Mouse (Mus musculus) midbrain, embryonic 15.5 days (tissue): ENCODE measurements around the gene Vps33b. TPM values are rescaled to one million over a fixed set of nuclear protein-coding genes. Genes with fewer than 3 reads are reported as not detected.

Source experiments
- ATAC-seq: fragments of 200-750 bp; cut with Nextera tagmentation; replicated peaks from 2 replicates; pipeline ENCODE4 v1.8.0; 2017; ENCODE audit warnings: moderate TSS enrichment
- H3K27ac ChIP-seq: fragments of 300-500 bp; sonication (generic); 2 replicates; pipeline ENCODE4 v1.5.1; 2015; ENCODE audit warnings: mild to moderate bottlenecking, inconsistent platforms
- H3K27me3 ChIP-seq: fragments of 300-500 bp; sonication (generic); replicated peaks from 2 replicates; pipeline ENCODE4 v1.6.1; 2015; ENCODE audit warnings: inconsistent platforms
- H3K36me3 ChIP-seq: fragments of 300-500 bp; sonication (generic); replicated peaks from 2 replicates; pipeline ENCODE4 v1.6.1; 2015; ENCODE audit warnings: inconsistent platforms
- H3K4me1 ChIP-seq: fragments of 300-500 bp; sonication (generic); 2 replicates; pipeline ENCODE4 v1.6.1; 2015; ENCODE audit warnings: inconsistent platforms
- H3K4me2 ChIP-seq: fragments of 300-500 bp; sonication (generic); 2 replicates; pipeline ENCODE4 v1.6.1; 2015; ENCODE audit warnings: inconsistent platforms, mild to moderate bottlenecking, moderate library complexity
- H3K4me3 ChIP-seq: fragments of 300-500 bp; sonication (generic); 2 replicates; pipeline ENCODE4 v1.5.1; 2015; ENCODE audit warnings: mild to moderate bottlenecking, inconsistent platforms
- H3K9ac ChIP-seq: fragments of 300-500 bp; sonication (generic); 2 replicates; pipeline ENCODE4 v1.6.1; 2015; ENCODE audit warnings: mild to moderate bottlenecking, inconsistent platforms
- H3K9me3 ChIP-seq: fragments of 300-500 bp; sonication (generic); 2 replicates; pipeline ENCODE4 v1.6.1; 2016; ENCODE audit warnings: inconsistent platforms
- WGBS: fragments of 180-500 bp; shearing (Covaris S2); methylation state at CpG from one replicate; pipeline ENCODE4 v1.1.7; 2015; ENCODE audit warnings: mixed read lengths; 5-methylcytosine and 5-hydroxymethylcytosine counted together
- polyA plus RNA-seq: library from polyadenylated mRNA; unstranded; fragments of >200 nt; fragmentation: Nextera tagmentation; extraction: Ambion mirVana; gene quantifications from 2 replicates; pipeline ENCODE4 v1.2.1, GENCODE M21; 2015

Vps33b gene
- 26.8 and 32.6 TPM in 2 replicates for polyA plus RNA-seq

GRCm38 (mm10) chr7:80268897-80269750, at the start of gene Vps33b:
Gene Vps33b (plus strand): TSS chr7:80269649.
- WGBS, result 5% methylated on average over 21 of the region's 21 CpGs
- Histone ChIP-seq H3K36me3 (peaks cover 39% of the 10 kb centered on the region), H3K4me1 (peaks cover 29% of the 10 kb centered on the region), H3K27ac (peak within 1 kb of the TSS; percentile 73), H3K4me2 (peak within 1 kb of the TSS; percentile 59), H3K9ac (peak within 1 kb of the TSS; percentile 71), H3K9me3 (no peaks in the 10 kb centered on the region), H3K4me3 (peak within 1 kb of the TSS; percentile 65), H3K27me3 (no peaks in the 10 kb centered on the region)
- peak; percentile 91 for ATAC-seq

- H3K27me3 ChIP-seq, result no peaks in the 10 kb centered on the region
- no peak overlapping the region for H3K4me2 ChIP-seq
- 97% methylated on average over 9 of the region's 9 CpGs for WGBS
- no peak overlapping the region for H3K9ac ChIP-seq
- H3K9me3 ChIP-seq, result no peaks in the 10 kb centered on the region
- H3K4me1 ChIP-seq, result no peaks in the 10 kb centered on the region
- no peak for ATAC-seq
- H3K27ac ChIP-seq, result no peak overlapping the region
- H3K4me3 ChIP-seq, result no peak overlapping the region
- peaks cover 68% of the 10 kb centered on the region for H3K36me3 ChIP-seq
Observed at GRCm38 (mm10) chr7:80220237-80220797, 49.1 kb upstream of the Vps33b start.

DNA sequence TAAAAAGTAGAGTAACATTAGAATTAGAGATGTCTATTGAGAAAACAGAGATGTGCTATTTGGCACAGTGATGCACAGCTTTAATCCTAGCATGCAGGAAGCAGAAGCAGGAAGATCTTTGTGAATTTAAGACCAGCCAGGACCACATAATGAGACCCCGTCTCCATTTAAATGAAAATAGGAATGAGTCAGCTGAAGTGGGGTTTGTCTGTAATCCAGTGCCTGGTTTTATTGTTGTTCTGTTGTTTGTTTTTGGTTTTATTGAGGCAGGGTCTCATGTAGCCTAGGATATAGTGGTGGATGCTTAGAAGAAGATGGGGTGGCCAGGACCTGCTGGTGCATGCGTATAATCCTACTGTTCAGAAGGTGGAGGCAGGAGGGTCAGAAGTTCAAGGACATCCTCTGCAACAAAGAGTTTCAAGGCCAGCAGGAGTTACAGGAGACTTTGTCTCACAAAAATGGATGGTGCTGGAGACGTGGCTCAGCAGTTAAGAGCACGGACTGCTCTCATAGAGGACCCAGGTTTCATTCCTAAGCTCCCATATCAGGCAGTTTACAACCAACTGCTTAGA, 48.2 kb upstream of the Vps33b start:
- H3K9ac ChIP-seq, result no peak overlapping the region
- no peak overlapping the region for H3K27ac ChIP-seq
- H3K9me3 ChIP-seq, result no peaks in the 10 kb centered on the region
- H3K4me1 ChIP-seq, result no peaks in the 10 kb centered on the region
- 82% methylated on average over 4 of the region's 4 CpGs for WGBS
- peaks cover 69% of the 10 kb centered on the region for H3K36me3 ChIP-seq
- H3K4me2 ChIP-seq, result no peak overlapping the region
- no peaks in the 10 kb centered on the region for H3K27me3 ChIP-seq
- no peak overlapping the region for H3K4me3 ChIP-seq
- no peak for ATAC-seq

- Histone ChIP-seq H3K4me1 (peaks cover 7% of the 10 kb centered on the region), H3K4me3 (no peak overlapping the region), H3K9ac (no peak overlapping the region), H3K36me3 (peaks cover 33% of the 10 kb centered on the region), H3K27me3 (0 out of 2 replicates have a peak, but pooled peaks cover 7% of the 10 kb centered on the region), H3K27ac (no peak overlapping the region), H3K9me3 (no peaks in the 10 kb centered on the region), H3K4me2 (no peak overlapping the region)
- WGBS, result 96% methylated on average over 4 of the region's 4 CpGs
- no peak for ATAC-seq
Observed at GRCm38 (mm10) chr7:80227065-80227464, 42.4 kb upstream of the Vps33b start.

DNA sequence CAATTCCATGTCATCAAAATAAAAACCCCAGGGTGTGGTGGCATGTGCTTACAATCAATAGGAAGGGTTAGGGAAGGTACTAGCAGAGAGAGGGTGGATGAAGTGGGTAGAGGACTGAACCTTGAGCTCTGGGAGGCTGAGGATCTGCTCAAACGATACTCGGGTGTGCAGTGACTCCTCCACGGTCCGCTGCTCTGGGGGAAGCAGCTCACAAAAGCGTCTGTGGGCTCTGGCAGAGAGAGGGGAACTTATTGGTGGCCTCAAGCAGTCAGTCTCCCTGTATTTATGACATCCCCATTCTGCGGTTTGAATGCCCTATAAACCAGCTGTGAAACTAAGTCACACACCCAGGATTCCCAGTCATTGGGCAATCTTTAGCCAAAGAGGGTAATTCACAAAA, 39.3 kb upstream of the Vps33b start:
- no peaks in the 10 kb centered on the region for H3K9me3 ChIP-seq
- H3K27ac ChIP-seq, result no peak overlapping the region
- peaks cover 25% of the 10 kb centered on the region for H3K4me1 ChIP-seq
- ATAC-seq, result no peak
- 45% methylated on average over 6 of the region's 6 CpGs for WGBS
- peaks cover 13% of the 10 kb centered on the region for H3K36me3 ChIP-seq
- H3K9ac ChIP-seq, result no peak overlapping the region
- H3K4me2 ChIP-seq, result no peak overlapping the region
- H3K4me3 ChIP-seq, result no peak overlapping the region
- H3K27me3 ChIP-seq, result 0 out of 2 replicates have a peak, but pooled peaks cover 7% of the 10 kb centered on the region

DNA sequence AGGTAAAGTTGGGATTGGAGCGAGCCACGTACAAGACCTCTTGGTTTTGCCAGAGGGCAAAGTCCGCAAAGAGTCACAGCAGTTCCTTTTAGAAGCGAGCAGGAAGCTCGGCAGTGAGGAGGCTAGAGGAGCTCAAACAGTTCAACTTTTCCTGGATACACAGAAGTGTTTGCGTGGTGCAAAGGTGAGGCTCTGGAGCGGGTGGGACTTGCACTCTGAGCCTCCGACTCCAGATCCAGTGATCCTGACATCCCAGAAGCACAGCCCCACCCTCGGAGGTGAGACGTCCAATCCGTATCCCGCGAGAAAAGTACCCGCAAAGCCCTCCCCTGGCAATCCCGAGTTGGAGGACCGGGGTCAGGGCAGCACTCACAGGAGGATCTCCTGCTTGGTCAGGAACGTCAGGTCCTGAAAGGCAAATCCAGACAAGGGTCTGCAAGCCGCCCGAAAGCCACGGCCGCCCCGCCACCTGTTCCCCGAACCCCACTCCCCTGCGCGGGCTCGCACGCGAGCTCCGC, 37.4 kb upstream of the Vps33b start:
- peak; percentile 41; the same call in 1 of the 2 replicates for ATAC-seq
- Histone ChIP-seq H3K36me3 (peaks cover 3% of the 10 kb centered on the region; the same call in 1 of the 2 replicates), H3K4me1 (peaks cover 28% of the 10 kb centered on the region), H3K27me3 (0 out of 2 replicates have a peak, but pooled peaks cover 7% of the 10 kb centered on the region), H3K9me3 (no peaks in the 10 kb centered on the region), H3K27ac (no peak overlapping the region), H3K9ac (peak overlapping the region; percentile 50), H3K4me2 (peak overlapping the region; percentile 84), H3K4me3 (peak overlapping the region; percentile 88)
- WGBS, result 2% methylated on average over 29 of the region's 29 CpGs

GRCm38 (mm10) chr7:80232489-80233029, 36.9 kb upstream of the Vps33b start, which contains the start of the genes Cib1 and Gdpgp1:
Gene Cib1 (minus strand): TSS chr7:80232813.
Gene Gdpgp1 (plus strand): TSS chr7:80232865.
- ATAC-seq, result peak; percentile 94
- no peaks in the 10 kb centered on the region for H3K9me3 ChIP-seq
- H3K27ac ChIP-seq, result peak within 1 kb of the TSS; percentile 69
- H3K4me2 ChIP-seq, result peak within 1 kb of the TSS; percentile 84
- H3K4me1 ChIP-seq, result peaks cover 28% of the 10 kb centered on the region
- peak within 1 kb of the TSS; percentile 65 for H3K9ac ChIP-seq
- WGBS, result 1% methylated on average over 56 of the region's 56 CpGs
- H3K4me3 ChIP-seq, result peak within 1 kb of the TSS; percentile 88
- H3K27me3 ChIP-seq, result 0 out of 2 replicates have a peak, but pooled peaks cover 7% of the 10 kb centered on the region
- no peaks in the 10 kb centered on the region for H3K36me3 ChIP-seq

- Histone ChIP-seq H3K27ac (no peak overlapping the region), H3K36me3 (0 out of 2 replicates have a peak, but pooled peaks cover 4% of the 10 kb centered on the region), H3K4me2 (peak overlapping the region; percentile 84), H3K4me3 (peak overlapping the region; percentile 88; the same call in 1 of the 2 replicates), H3K9me3 (no peaks in the 10 kb centered on the region), H3K4me1 (peaks cover 28% of the 10 kb centered on the region), H3K27me3 (0 out of 2 replicates have a peak, but pooled peaks cover 7% of the 10 kb centered on the region), H3K9ac (peak overlapping the region; percentile 14; the same call in 1 of the 2 replicates)
- no peak for ATAC-seq
- 65% methylated on average over 9 of the region's 9 CpGs for WGBS
Observed at GRCm38 (mm10) chr7:80233799-80234198, 35.6 kb upstream of the Vps33b start.

- Histone ChIP-seq H3K27me3 (no peaks in the 10 kb centered on the region), H3K9me3 (no peaks in the 10 kb centered on the region), H3K4me2 (no peak overlapping the region), H3K4me3 (no peak overlapping the region), H3K4me1 (peaks cover 15% of the 10 kb centered on the region), H3K9ac (no peak overlapping the region), H3K36me3 (0 out of 2 replicates have a peak, but pooled peaks cover 14% of the 10 kb centered on the region), H3K27ac (no peak overlapping the region)
- ATAC-seq, result no peak
- 90% methylated on average over 10 of the region's 10 CpGs for WGBS
Observed at GRCm38 (mm10) chr7:80238542-80238941, 30.9 kb upstream of the Vps33b start.

GRCm38 (mm10) chr7:80241661-80242060, 27.8 kb upstream of the Vps33b start:
- Histone ChIP-seq H3K4me2 (no peak overlapping the region), H3K9me3 (no peaks in the 10 kb centered on the region), H3K4me3 (no peak overlapping the region), H3K27me3 (no peaks in the 10 kb centered on the region), H3K4me1 (no peaks in the 10 kb centered on the region), H3K9ac (no peak overlapping the region), H3K27ac (no peak overlapping the region), H3K36me3 (0 out of 2 replicates have a peak, but pooled peaks cover 14% of the 10 kb centered on the region)
- 91% methylated on average over 4 of the region's 4 CpGs for WGBS
- ATAC-seq, result no peak

GRCm38 (mm10) chr7:80244851-80245250, 24.6 kb upstream of the Vps33b start:
- WGBS, result 90% methylated on average over 4 of the region's 4 CpGs

More at GRCm38 (mm10) chr7:80244851-80245250, 24.6 kb upstream of the Vps33b start:
- ATAC-seq, result no peak
- no peak overlapping the region for H3K4me2 ChIP-seq
- no peaks in the 10 kb centered on the region for H3K27me3 ChIP-seq
- H3K36me3 ChIP-seq, result 0 out of 2 replicates have a peak, but pooled peaks cover 6% of the 10 kb centered on the region
- no peak overlapping the region for H3K27ac ChIP-seq
- no peaks in the 10 kb centered on the region for H3K9me3 ChIP-seq
- H3K4me1 ChIP-seq, result no peaks in the 10 kb centered on the region
- H3K4me3 ChIP-seq, result no peak overlapping the region
- H3K9ac ChIP-seq, result no peak overlapping the region
